Mouse (Mus musculus) liver, adult 2 months (tissue): ENCODE data around the gene Pik3ap1. TPM values are rescaled to one million over a fixed set of nuclear protein-coding genes. Genes with fewer than 3 reads are reported as not detected.
"Not testable (repeated sequence)": the region's sequence is repeated elsewhere in the genome, so short reads cannot be mapped to it uniquely, and the experiment has no call there.

Experiments used
- DNase-seq: peaks from one replicate; pipeline ENCODE4 v3.0.0-alpha.2; 2011; ENCODE audit warnings: low read depth, low spot score; ENCODE audit errors: extremely low read depth
- H3K27ac ChIP-seq: fragments of 200-500 bp; replicated peaks from 2 replicates; pipeline ENCODE4 v1.5.1; 2012; ENCODE audit warnings: low read depth, mild to moderate bottlenecking, control low read depth, inconsistent platforms, low read length; ENCODE audit not compliant: insufficient read depth
- H3K27me3 ChIP-seq: fragments of 200-500 bp; 2 replicates; pipeline ENCODE4 v1.6.1; 2012; ENCODE audit warnings: mild to moderate bottlenecking, moderate library complexity, low read length, inconsistent platforms; ENCODE audit not compliant: control insufficient read depth, insufficient read depth
- H3K36me3 ChIP-seq: fragments of 200-500 bp; 2 replicates; pipeline ENCODE4 v1.6.1; 2012; ENCODE audit warnings: low read length, inconsistent platforms; ENCODE audit not compliant: control insufficient read depth, insufficient read depth
- H3K4me1 ChIP-seq: fragments of 200-500 bp; 2 replicates; pipeline ENCODE4 v1.6.1; 2011; ENCODE audit warnings: low read length; ENCODE audit not compliant: control insufficient read depth, insufficient read depth
- H3K4me3 ChIP-seq: fragments of 200-500 bp; 2 replicates; pipeline ENCODE4 v1.5.1; 2011; ENCODE audit warnings: low read depth, mild to moderate bottlenecking, control low read depth, low read length, moderate library complexity; ENCODE audit not compliant: insufficient read depth
- H3K79me2 ChIP-seq: fragments of 200-500 bp; 2 replicates; pipeline ENCODE4 v1.6.1; 2012; ENCODE audit warnings: inconsistent platforms, mild to moderate bottlenecking, low read length, moderate library complexity; ENCODE audit not compliant: control insufficient read depth, insufficient read depth
- H3K9ac ChIP-seq: fragments of 200-500 bp; 2 replicates; pipeline ENCODE4 v1.6.1; 2012; ENCODE audit warnings: low read depth, mild to moderate bottlenecking, control low read depth, inconsistent platforms, low read length
- CTCF ChIP-seq: fragments of 200-500 bp; IDR thresholded peaks from 2 replicates; pipeline ENCODE4 v1.5.1; 2011; ENCODE audit warnings: low read depth, low read length, control low read depth
- POLR2A ChIP-seq: fragments of 200-500 bp; IDR thresholded peaks from 2 replicates; pipeline ENCODE4 v1.6.1; 2011; ENCODE audit warnings: low read length, control low read depth; ENCODE audit not compliant: insufficient read depth; ENCODE audit errors: extremely low read depth
- WGBS: fragments of 180-500 bp; shearing (Covaris S2); methylation state at CpG from one replicate; pipeline ENCODE4 v1.1.7; 2018; 5-methylcytosine and 5-hydroxymethylcytosine counted together
- polyA plus RNA-seq: library from polyadenylated mRNA; depleted of rRNA; stranded (reverse); fragments of >200 nt; gene quantifications from 2 replicates; pipeline ENCODE4 v1.2.3, GENCODE M21; 2012; rRNA removed
- total RNA-seq: library from RNA; depleted of rRNA; stranded (reverse); fragments of >200 nt; gene quantifications from 2 replicates; pipeline ENCODE4 v1.2.3, GENCODE M21; 2014; rRNA removed

Pik3ap1 gene
- total RNA-seq (21.7 and 34.8 TPM in 2 replicates), polyA plus RNA-seq (25.4 and 31.9 TPM in 2 replicates)

GRCm38 (mm10) chr19:41384922-41385508 lies at the start of gene Pik3ap1:
TSS of gene Pik3ap1 (minus strand) at chr19:41385102.
- Histone ChIP-seq H3K9ac (peak within 1 kb of the TSS; percentile 91), H3K4me1 (peaks cover 52% of the 10 kb centered on the region), H3K27ac (peak within 1 kb of the TSS; percentile 96), H3K4me3 (peak within 1 kb of the TSS; percentile 89), H3K79me2 (peaks cover 22% of the 10 kb centered on the region), H3K27me3 (no peaks in the 10 kb centered on the region), H3K36me3 (no peaks in the 10 kb centered on the region)
- DNase-seq = peak; percentile 73
- TF ChIP-seq POLR2A (peak; percentile 71), CTCF (no peak; the same call in 1 of the 2 replicates)
- under 1% methylated on average over 41 of the region's 41 CpGs for WGBS

- H3K79me2 ChIP-seq, H3K4me1 ChIP-seq: not testable (repeated sequence)
- no CpG with 5 or more reads among the region's 6 CpGs for WGBS
Observed at GRCm38 (mm10) chr19:41431512-41432164, 46.7 kb upstream of the Pik3ap1 start.

DNA sequence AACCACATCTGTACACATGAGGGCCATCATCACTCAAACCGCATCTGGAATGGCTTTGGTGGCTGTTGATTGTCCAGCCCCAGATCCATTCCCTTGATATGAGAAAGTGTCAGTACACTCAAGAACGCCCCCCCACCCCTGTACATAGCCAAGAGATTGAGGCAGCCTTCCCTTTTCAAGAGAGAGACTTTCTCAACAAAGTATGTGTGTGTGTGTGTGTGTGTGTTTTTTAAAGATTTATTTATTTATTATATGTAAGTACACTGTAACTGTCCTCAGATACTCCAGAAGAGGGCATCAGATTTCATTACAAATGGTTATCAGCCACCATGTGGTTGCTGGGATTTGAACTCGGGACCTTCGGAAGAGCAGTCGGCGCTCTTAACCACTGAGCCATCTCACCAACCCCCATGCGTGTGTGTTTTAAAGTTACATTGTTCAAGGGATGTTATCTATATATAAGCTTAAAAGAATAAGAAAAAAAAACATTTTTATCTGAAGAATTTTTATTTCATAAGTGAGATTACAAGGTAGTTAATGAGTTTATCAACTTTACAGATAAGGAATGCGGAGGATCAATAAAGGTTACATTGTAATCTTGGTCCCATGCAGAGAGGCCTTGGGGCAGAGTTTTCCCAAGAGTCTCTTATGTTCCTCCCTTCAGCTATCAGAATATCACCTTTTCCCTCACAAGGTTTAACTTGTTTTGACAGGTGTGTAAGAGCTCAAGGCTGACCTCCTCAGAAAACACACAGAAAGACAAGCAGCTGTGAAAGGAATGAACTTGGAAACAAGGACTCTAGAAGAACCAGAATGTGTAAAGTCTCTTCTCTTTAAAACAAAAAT lies 41.2 kb upstream of the Pik3ap1 start:
- not testable (repeated sequence) for H3K4me1 ChIP-seq, H3K27ac ChIP-seq, H3K4me3 ChIP-seq, H3K36me3 ChIP-seq, H3K9ac ChIP-seq, DNase-seq, H3K27me3 ChIP-seq, H3K79me2 ChIP-seq
- WGBS = no CpG with 5 or more reads among the region's 8 CpGs

More at GRCm38 (mm10) chr19:41431512-41432164, 46.7 kb upstream of the Pik3ap1 start:
- H3K9ac ChIP-seq, H3K36me3 ChIP-seq, DNase-seq, H3K27me3 ChIP-seq, H3K27ac ChIP-seq, H3K4me3 ChIP-seq: not testable (repeated sequence)

- no peak overlapping the region for H3K27ac ChIP-seq
- H3K9ac ChIP-seq = no peak overlapping the region
- 60% methylated on average over 2 of the region's 2 CpGs for WGBS
- H3K36me3 ChIP-seq = no peaks in the 10 kb centered on the region
- no peaks in the 10 kb centered on the region for H3K79me2 ChIP-seq
- H3K4me3 ChIP-seq = no peak overlapping the region
- no peak for DNase-seq
- H3K27me3 ChIP-seq = no peaks in the 10 kb centered on the region
- H3K4me1 ChIP-seq = peaks cover 5% of the 10 kb centered on the region
- TF ChIP-seq CTCF (no peak), POLR2A (no peak)
Observed at GRCm38 (mm10) chr19:41421264-41421663, 36.4 kb upstream of the Pik3ap1 start.

GRCm38 (mm10) chr19:41418786-41419185 lies 33.9 kb upstream of the Pik3ap1 start:
- H3K27me3 ChIP-seq = no peaks in the 10 kb centered on the region
- H3K79me2 ChIP-seq = no peaks in the 10 kb centered on the region
- H3K4me1 ChIP-seq = peaks cover 5% of the 10 kb centered on the region
- DNase-seq = no peak
- H3K4me3 ChIP-seq = no peak overlapping the region
- no peak overlapping the region for H3K9ac ChIP-seq
- TF ChIP-seq POLR2A = no peak
- no peak for TF ChIP-seq CTCF
- H3K27ac ChIP-seq = no peak overlapping the region
- H3K36me3 ChIP-seq = no peaks in the 10 kb centered on the region
- WGBS = 64% methylated on average over 2 of the region's 2 CpGs
